Mouse (Mus musculus) forebrain, embryonic 10.5 days (tissue): ENCODE measurements around the gene Gm49395. TPM values are rescaled to one million over a fixed set of nuclear protein-coding genes. Genes with fewer than 3 reads are reported as not detected.

Experiments used
- DNase-seq: peaks from one replicate; pipeline ENCODE4 v3.0.0-alpha.2; 2017; ENCODE audit warnings: low spot score; ENCODE audit errors: extremely low spot score
- H3K27ac ChIP-seq: fragments of 300-500 bp; sonication (generic); 2 replicates; pipeline ENCODE4 v1.5.1; 2016; ENCODE audit warnings: mild to moderate bottlenecking
- H3K27me3 ChIP-seq: fragments of 300-500 bp; sonication (generic); 2 replicates; pipeline ENCODE4 v1.6.1; 2016; ENCODE audit warnings: mild to moderate bottlenecking; ENCODE audit not compliant: poor library complexity, severe bottlenecking
- H3K36me3 ChIP-seq: fragments of 300-500 bp; sonication (generic); replicated peaks from 2 replicates; pipeline ENCODE4 v1.6.1; 2016; ENCODE audit warnings: mild to moderate bottlenecking, moderate library complexity
- H3K4me1 ChIP-seq: fragments of 300-500 bp; sonication (generic); 2 replicates; pipeline ENCODE4 v1.6.1; 2016
- H3K4me3 ChIP-seq: fragments of 300-500 bp; sonication (generic); 2 replicates; pipeline ENCODE4 v1.5.1; 2016; ENCODE audit warnings: mild to moderate bottlenecking, moderate library complexity
- H3K9me3 ChIP-seq: fragments of 300-500 bp; sonication (generic); 2 replicates; pipeline ENCODE4 v1.6.1; 2016; ENCODE audit warnings: mild to moderate bottlenecking, moderate library complexity
- WGBS: fragments of 180-500 bp; shearing (Covaris S2); methylation state at CpG from one replicate; pipeline ENCODE4 v1.1.7; 2016; 5-methylcytosine and 5-hydroxymethylcytosine counted together
- polyA plus RNA-seq: library from polyadenylated mRNA; unstranded; fragments of >200 nt; fragmentation: Nextera tagmentation; extraction: Ambion mirVana; gene quantifications from 2 replicates; pipeline ENCODE4 v1.2.1, GENCODE M21; 2016

Gm49395 gene
- polyA plus RNA-seq: 1.7 and 2.0 TPM in 2 replicates

DNA sequence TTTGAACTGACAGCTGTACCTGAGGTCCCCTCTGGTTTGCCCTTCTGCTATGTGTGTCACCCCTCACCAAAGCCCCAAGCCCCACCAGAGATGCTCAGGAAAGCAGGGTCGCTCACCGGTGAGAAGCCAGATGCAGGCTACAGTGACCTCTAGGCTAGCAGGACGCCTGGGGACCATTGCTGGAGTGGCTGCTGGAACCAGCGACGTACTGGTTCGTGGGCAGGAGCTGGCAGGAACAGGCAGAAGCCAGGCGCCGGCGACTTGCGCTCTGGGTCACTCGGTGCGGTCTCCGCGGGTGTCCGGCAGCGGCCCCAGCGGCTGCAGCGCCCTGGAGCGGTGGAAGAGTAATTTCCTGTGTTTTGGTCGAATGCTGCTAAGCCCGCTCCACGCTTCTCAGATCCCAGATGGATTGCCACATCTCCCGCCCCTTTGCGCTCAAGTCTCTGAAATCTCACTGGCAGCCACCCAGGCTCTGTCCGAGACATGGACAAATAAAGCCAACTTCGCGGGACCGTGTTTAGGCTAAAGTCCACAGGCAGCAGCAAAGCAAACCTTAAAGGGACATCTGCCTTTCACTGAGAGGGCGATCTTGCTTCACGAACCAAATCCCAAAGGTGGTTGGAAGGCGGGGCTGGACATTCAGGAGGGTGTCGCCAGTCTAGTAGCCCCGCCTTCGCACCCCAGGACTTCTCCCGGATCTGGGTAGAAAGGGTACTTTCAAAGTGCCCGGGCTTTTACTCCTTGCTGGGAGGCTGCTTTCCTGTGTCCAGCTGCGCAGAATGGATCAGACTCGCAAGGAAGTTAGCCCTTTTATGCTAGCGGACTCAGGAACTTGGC, at the start of gene Gm49395, which contains the start of gene Itga1:
Gene Gm49395 (minus strand): TSS at position 567 of the 837 bp plus-strand sequence.
Gene Itga1 (minus strand): TSS at position 610 of the 837 bp plus-strand sequence.
- Histone ChIP-seq H3K4me3 (peak within 1 kb of the TSS; percentile 62), H3K4me1 (peaks cover 16% of the 10 kb centered on the region), H3K27ac (peak within 1 kb of the TSS; percentile 73), H3K36me3 (no peaks in the 10 kb centered on the region), H3K27me3 (peaks cover 53% of the 10 kb centered on the region), H3K9me3 (0 out of 2 replicates have a peak, but pooled peaks cover 3% of the 10 kb centered on the region)
- peak; percentile 55 for DNase-seq
- WGBS: under 1% methylated on average over 39 of the region's 39 CpGs

DNA sequence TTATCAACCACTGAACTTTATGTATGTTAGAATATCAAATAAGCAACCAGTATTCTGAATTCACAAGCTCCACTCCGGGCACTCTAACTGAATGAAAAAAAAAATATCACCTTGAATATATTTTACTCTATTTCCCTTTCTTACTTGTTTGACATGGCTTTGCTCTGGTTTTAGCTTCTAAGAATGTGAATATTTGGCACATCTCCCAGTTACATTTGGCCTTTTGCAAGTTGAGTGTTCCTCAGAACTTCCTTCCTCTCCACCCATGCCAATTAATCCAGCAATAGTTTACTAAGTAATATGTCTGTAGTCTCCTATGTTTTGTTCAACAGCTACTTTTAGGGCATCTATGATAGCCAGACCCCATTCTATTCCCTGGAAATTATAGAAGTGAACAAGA, 48.9 kb upstream of the Gm49395 start:
- H3K4me1 ChIP-seq: no peaks in the 10 kb centered on the region
- H3K27ac ChIP-seq: no peak overlapping the region
- WGBS: 90% methylated on average over 1 of the region's 1 CpGs
- H3K4me3 ChIP-seq: no peak overlapping the region
- no peaks in the 10 kb centered on the region for H3K27me3 ChIP-seq
- H3K36me3 ChIP-seq: no peaks in the 10 kb centered on the region
- H3K9me3 ChIP-seq: no peaks in the 10 kb centered on the region
- DNase-seq: no peak

DNA sequence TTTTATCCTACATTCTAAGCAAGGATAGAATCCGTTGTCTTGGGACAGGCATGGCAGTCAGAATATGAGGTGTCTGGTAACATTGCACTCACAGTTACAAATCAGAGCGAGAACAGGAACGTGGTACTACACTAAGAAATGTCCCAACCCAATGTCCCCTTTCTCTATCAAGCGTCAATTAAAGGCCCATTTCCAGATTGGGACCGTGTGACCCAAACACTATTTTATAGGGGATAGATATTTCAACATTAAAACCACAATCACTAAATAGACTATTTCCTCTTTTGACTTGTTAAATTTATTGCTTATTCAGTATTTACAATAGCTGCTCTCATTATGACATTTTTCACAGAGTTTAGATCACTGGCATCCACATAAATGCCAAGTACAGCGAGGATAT, 48.1 kb upstream of the Gm49395 start:
- Histone ChIP-seq H3K4me1 (no peaks in the 10 kb centered on the region), H3K9me3 (no peaks in the 10 kb centered on the region), H3K36me3 (no peaks in the 10 kb centered on the region), H3K4me3 (no peak overlapping the region), H3K27me3 (no peaks in the 10 kb centered on the region), H3K27ac (no peak overlapping the region)
- WGBS: 89% methylated on average over 6 of the region's 6 CpGs
- no peak for DNase-seq

DNA sequence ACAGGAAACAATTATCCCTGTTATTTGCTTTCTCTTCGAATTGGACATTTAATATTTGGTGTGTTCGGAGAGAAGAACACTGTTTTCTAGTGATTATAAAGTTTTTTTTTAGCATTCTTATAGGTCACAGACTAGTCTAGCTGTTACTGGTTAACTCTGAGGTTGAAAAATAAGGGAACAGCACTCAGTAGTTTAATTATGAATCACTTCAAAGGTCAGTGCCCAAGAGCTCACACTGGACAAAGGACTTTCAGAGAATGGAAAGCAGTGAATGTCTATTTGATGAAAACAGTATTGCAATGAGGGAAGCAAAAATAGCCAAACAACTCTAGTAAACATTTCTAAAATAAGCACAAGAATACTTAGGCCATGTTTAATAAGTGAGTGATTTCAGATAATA, 41.9 kb upstream of the Gm49395 start:
- 87% methylated on average over 2 of the region's 2 CpGs for WGBS
- Histone ChIP-seq H3K27ac (no peak overlapping the region), H3K9me3 (no peaks in the 10 kb centered on the region), H3K27me3 (no peaks in the 10 kb centered on the region), H3K4me3 (no peak overlapping the region), H3K4me1 (no peaks in the 10 kb centered on the region), H3K36me3 (no peaks in the 10 kb centered on the region)
- no peak for DNase-seq

DNA sequence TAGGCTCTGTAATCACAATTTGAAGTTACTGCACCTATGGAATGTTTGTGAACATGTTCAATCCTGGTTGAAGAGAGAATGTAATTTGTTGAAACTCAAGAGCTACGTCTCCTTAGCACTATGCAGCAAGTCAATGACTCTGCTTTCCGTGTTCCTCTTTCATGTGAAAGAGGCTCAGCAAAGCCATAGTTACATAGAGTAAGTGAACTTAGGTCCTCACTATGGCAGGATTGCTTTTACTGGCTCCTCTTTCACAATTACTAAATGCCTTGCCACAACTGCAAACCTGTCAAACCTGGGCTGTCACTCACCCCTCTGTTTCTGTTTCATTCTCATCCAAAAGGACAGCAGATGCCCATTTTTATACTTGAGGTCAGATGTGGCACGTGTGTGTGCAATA, 40.3 kb upstream of the Gm49395 start:
- no peaks in the 10 kb centered on the region for H3K9me3 ChIP-seq
- no peaks in the 10 kb centered on the region for H3K36me3 ChIP-seq
- no peaks in the 10 kb centered on the region for H3K27me3 ChIP-seq
- DNase-seq: no peak
- 88% methylated on average over 3 of the region's 3 CpGs for WGBS
- H3K4me1 ChIP-seq: no peaks in the 10 kb centered on the region
- H3K27ac ChIP-seq: no peak overlapping the region
- no peak overlapping the region for H3K4me3 ChIP-seq

DNA sequence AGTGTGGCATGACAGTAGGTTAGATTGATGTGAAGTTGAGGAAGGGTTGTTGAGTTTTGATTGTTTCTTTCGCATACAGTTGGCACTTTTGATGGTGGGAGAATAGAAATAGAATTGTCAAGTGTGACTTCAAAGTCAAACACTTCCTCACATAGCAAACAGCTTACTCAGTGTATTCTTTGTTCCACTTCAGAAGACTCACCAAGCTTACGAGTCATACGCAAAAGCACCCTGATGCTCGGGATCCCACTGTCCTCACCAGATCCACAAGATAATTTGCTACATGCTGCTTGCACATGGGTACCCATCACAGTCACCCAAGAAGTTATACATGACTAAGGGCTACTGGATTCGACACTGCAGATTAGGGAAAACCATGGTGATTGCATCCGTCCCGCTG, 36.8 kb upstream of the Gm49395 start:
- WGBS: 93% methylated on average over 7 of the region's 7 CpGs
- no peaks in the 10 kb centered on the region for H3K4me1 ChIP-seq
- H3K27ac ChIP-seq: no peak overlapping the region
- no peaks in the 10 kb centered on the region for H3K9me3 ChIP-seq
- no peaks in the 10 kb centered on the region for H3K36me3 ChIP-seq
- H3K27me3 ChIP-seq: no peaks in the 10 kb centered on the region
- DNase-seq: no peak
- no peak overlapping the region for H3K4me3 ChIP-seq

DNA sequence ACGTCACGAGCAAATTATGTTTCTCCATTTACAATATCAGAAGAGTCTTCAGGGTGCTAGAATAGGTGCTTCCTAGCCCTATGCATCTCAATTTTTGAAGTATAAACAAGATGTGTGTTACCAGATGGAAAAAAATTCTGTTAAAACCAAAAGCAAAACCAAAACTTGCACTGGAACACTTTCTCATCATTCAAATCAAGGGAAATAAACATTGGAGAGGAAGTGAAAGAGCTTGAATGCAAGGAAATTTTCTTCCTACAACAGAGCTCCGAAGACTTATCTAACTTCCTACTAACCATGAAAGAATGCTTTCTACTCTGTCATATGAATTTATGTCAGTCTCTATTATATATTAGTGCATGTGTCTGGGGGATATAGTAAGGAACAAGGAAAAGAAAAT, 35.0 kb upstream of the Gm49395 start:
- Histone ChIP-seq H3K4me1 (no peaks in the 10 kb centered on the region), H3K27me3 (no peaks in the 10 kb centered on the region), H3K4me3 (no peak overlapping the region), H3K36me3 (no peaks in the 10 kb centered on the region), H3K27ac (no peak overlapping the region), H3K9me3 (no peaks in the 10 kb centered on the region)
- 92% methylated on average over 3 of the region's 3 CpGs for WGBS
- DNase-seq: no peak

DNA sequence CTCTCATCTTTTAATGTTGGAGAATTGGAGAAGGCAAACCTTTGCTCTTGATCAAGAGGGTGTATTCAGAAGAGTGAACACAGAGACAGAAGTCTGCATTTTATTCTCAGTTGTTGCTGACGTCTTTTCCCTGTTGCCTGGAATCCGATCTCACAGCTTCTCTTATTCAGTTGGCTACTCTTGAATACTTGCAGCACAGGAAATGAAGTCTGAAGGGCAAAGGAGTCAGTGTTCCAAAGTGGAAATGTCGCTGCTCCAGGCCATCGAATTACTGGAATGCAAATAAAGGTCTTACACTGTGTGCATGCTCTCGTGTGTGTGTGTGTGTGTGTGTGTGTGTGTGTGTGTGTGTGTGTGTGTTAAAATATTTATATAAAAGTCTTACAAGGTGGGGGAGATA, 30.7 kb upstream of the Gm49395 start:
- Histone ChIP-seq H3K4me3 (no peak overlapping the region), H3K27me3 (no peaks in the 10 kb centered on the region), H3K36me3 (no peaks in the 10 kb centered on the region), H3K4me1 (no peaks in the 10 kb centered on the region), H3K9me3 (no peaks in the 10 kb centered on the region), H3K27ac (no peak overlapping the region)
- WGBS: 36% methylated on average over 5 of the region's 5 CpGs
- no peak for DNase-seq

DNA sequence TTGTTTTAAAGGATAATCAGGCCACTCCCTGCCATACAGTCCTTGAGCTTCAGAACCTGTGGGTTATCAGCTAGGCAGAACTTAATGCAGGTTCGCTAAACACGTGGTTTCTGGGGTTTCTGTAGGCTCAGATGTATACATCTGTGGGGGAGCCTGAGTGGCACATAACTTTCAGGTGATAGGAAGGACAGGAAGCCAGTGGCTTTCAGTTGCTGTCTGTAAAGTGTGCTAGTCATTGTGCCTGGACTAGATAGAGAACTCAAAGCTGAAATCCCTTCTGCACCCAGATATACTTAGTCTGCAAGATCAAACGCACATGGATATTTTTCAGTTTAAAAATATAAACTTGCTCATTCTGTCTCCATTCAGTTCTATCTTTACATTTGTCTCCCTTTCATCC, 29.7 kb upstream of the Gm49395 start:
- H3K27me3 ChIP-seq: no peaks in the 10 kb centered on the region
- H3K4me3 ChIP-seq: no peak overlapping the region
- WGBS: 81% methylated on average over 3 of the region's 3 CpGs
- H3K27ac ChIP-seq: no peak overlapping the region
- no peaks in the 10 kb centered on the region for H3K36me3 ChIP-seq
- H3K9me3 ChIP-seq: no peaks in the 10 kb centered on the region
- DNase-seq: no peak
- H3K4me1 ChIP-seq: no peaks in the 10 kb centered on the region

DNA sequence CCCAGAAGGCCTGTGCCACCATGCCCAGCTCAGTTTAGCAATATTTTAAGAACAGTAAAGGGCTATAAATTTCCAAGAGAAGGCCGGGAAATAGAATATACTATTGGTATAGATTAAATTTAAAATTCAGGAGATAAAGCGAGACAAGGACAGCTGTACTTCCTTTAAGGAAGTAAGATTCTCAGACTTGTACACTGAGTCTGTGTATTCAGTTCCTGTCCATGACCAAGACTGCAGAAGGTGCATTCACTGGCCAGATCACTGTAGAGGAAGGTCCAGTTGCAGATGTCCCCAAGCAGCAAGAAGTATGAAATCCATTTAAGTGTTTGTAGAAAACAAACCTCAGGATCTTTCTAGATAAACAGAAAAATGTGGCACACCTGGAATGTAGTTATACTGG, 28.3 kb upstream of the Gm49395 start:
- Histone ChIP-seq H3K4me1 (no peaks in the 10 kb centered on the region), H3K27me3 (no peaks in the 10 kb centered on the region), H3K36me3 (no peaks in the 10 kb centered on the region), H3K27ac (no peak overlapping the region), H3K9me3 (no peaks in the 10 kb centered on the region), H3K4me3 (no peak overlapping the region)
- no peak for DNase-seq
- 92% methylated on average over 2 of the region's 2 CpGs for WGBS

DNA sequence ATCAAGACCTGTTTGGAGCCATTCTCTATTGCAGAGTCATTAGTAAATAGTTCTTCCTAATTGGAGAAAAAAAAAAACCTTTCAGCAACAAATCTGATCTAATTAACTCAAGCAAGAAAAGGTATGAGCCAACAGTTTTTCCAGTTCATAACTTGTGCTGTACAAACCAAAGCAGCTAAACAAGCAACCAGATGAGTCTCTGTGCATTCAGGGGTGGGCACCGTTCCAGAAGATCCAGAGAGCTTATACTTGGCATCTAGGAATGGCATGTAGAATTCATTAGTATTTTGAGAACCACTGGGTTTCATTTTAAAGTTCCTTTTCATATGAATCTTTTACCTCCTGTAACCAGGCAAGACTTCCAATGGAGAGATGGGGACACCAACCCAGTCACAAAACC, 26.1 kb upstream of the Gm49395 start:
- Histone ChIP-seq H3K9me3 (no peaks in the 10 kb centered on the region), H3K27me3 (no peaks in the 10 kb centered on the region), H3K4me3 (no peak overlapping the region), H3K27ac (no peak overlapping the region), H3K36me3 (no peaks in the 10 kb centered on the region), H3K4me1 (no peaks in the 10 kb centered on the region)
- no peak for DNase-seq
- WGBS: 98% methylated on average over 1 of the region's 1 CpGs

DNA sequence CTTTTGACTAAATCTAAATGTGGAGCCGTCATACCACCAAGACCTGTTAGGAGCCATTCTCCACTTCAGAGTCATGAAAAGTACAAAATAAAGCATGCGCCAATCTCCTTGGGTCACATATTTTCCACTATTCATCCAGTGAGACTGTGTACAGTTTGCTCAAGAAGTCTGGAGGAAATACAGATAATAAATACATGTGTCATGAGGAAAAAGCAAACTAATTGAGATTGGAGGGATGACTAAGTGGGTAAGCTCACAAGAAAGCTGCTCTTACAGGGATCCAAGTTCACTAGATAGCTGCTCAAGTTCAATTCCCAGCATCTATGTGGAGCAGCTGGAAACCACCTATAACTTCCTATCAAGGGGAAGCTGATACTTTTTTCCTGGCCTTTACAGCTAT, 24.8 kb upstream of the Gm49395 start:
- no peaks in the 10 kb centered on the region for H3K9me3 ChIP-seq
- WGBS: 97% methylated on average over 2 of the region's 2 CpGs
- no peaks in the 10 kb centered on the region for H3K36me3 ChIP-seq
- no peak for DNase-seq
- no peak overlapping the region for H3K27ac ChIP-seq
- H3K4me3 ChIP-seq: no peak overlapping the region
- H3K4me1 ChIP-seq: no peaks in the 10 kb centered on the region
- H3K27me3 ChIP-seq: no peaks in the 10 kb centered on the region

DNA sequence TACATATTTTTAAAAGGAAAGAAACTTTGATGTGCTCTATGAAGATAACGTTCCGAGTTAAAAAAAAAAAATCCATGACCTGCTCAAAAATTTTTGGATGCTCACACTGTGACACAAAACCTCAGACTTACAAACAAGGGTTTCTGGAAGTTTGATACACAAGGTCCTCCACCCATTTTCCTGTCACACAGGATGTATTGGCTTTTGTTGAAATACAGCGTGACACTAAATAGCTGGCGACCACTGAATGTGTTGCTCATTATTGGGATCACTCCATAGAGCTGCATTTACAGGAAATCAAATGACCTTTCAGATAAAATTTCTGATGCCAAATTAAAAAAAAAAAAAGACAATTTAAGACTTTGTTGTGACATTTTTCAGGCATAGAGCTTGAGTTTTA, 23.4 kb upstream of the Gm49395 start:
- 88% methylated on average over 4 of the region's 4 CpGs for WGBS
- Histone ChIP-seq H3K27me3 (no peaks in the 10 kb centered on the region), H3K4me1 (no peaks in the 10 kb centered on the region), H3K4me3 (no peak overlapping the region), H3K27ac (no peak overlapping the region), H3K9me3 (no peaks in the 10 kb centered on the region), H3K36me3 (no peaks in the 10 kb centered on the region)
- DNase-seq: no peak
